8 mouse cellular contexts compared by ENCODE assay signal in genomic region chr1:105844341-105845006, GRCm38 (mm10).
DNase-seq lines count a peak whose midpoint lies in the region; ATAC-seq and TF ChIP-seq lines count a peak whose summit lies in the region.

No protein-coding gene starts in this region.

- no peaks in the 10 kb centered on the region for H3K36me3 ChIP-seq in heart, embryonic 14.5 days (ENCODE audit: control insufficient read depth, insufficient read depth, low read length)
- H3K36me3 ChIP-seq in embryonic facial prominence, embryonic 12.5 days, result no peaks in the 10 kb centered on the region
- peaks cover 20% of the 10 kb centered on the region for H3K36me3 ChIP-seq in intestine, postnatal 0 days (ENCODE audit: control insufficient read depth, insufficient read depth)

- ATAC-seq in heart, embryonic 14.5 days (ENCODE audit: insufficient number of reproducible peaks, insufficient read depth, low FRiP score, low read depth), result no peak
- ATAC-seq in embryonic facial prominence, embryonic 12.5 days (ENCODE audit: insufficient number of reproducible peaks, insufficient read depth, low FRiP score, low TSS enrichment), result peak; percentile 72
- ATAC-seq in intestine, postnatal 0 days, result no peak

- peaks cover 9 to 17% of the 10 kb centered on the region in 2 experiments; a peak in 3 of 4 replicates for H3K4me1 ChIP-seq in heart, embryonic 14.5 days (ENCODE audit: control insufficient read depth in 2 of 2, insufficient read depth in 2 of 2, low read length in 2 of 2)
- H3K4me1 ChIP-seq in embryonic facial prominence, embryonic 12.5 days, result peaks cover 11% of the 10 kb centered on the region; the same call in 1 of the 2 replicates
- no peaks in the 10 kb centered on the region for H3K4me1 ChIP-seq in intestine, postnatal 0 days (replicated peaks; ENCODE audit: control insufficient read depth, insufficient read depth, low read length)

- no peak for TF ChIP-seq CTCF in intestine, postnatal 0 days (IDR thresholded peaks at IDR 0.05; ENCODE audit: low read depth)

- peak overlapping the region; percentile 10 to 29 for H3K4me3 ChIP-seq in heart, embryonic 14.5 days (ENCODE audit: control insufficient read depth in 1 of 2, insufficient read depth in 1 of 2, low read depth in 1 of 2, low read length in 2 of 2)
- H3K4me3 ChIP-seq in embryonic facial prominence, embryonic 12.5 days, result peak overlapping the region; percentile 30
- no peak overlapping the region for H3K4me3 ChIP-seq in intestine, postnatal 0 days (ENCODE audit: low read depth, low read length)

- H3K27me3 ChIP-seq in heart, embryonic 14.5 days (ENCODE audit: control insufficient read depth, insufficient read depth, low read length), result peaks cover 15% of the 10 kb centered on the region; the same call in 1 of the 2 replicates
- H3K27me3 ChIP-seq in embryonic facial prominence, embryonic 12.5 days, result peaks cover 15% of the 10 kb centered on the region
- H3K27me3 ChIP-seq in intestine, postnatal 0 days (replicated peaks; ENCODE audit: control insufficient read depth, insufficient read depth, low read length), result no peaks in the 10 kb centered on the region

- no peaks in the 10 kb centered on the region for H3K9me3 ChIP-seq in heart, embryonic 14.5 days (ENCODE audit: control insufficient read depth, low read length)
- no peaks in the 10 kb centered on the region for H3K9me3 ChIP-seq in embryonic facial prominence, embryonic 12.5 days
- no peaks in the 10 kb centered on the region for H3K9me3 ChIP-seq in intestine, postnatal 0 days (ENCODE audit: control insufficient read depth)

- peak overlapping the region; percentile 48 for H3K9ac ChIP-seq in heart, embryonic 14.5 days (ENCODE audit: low read length)
- H3K9ac ChIP-seq in embryonic facial prominence, embryonic 12.5 days, result no peak overlapping the region
- H3K9ac ChIP-seq in intestine, postnatal 0 days (ENCODE audit: low read depth, low read length), result no peak overlapping the region

- H3K4me2 ChIP-seq in heart, embryonic 14.5 days (ENCODE audit: low read length), result peak overlapping the region; percentile 66
- H3K4me2 ChIP-seq in embryonic facial prominence, embryonic 12.5 days (replicated peaks), result peak overlapping the region; percentile 50
- 0 out of 2 replicates have a peak overlapping the region, but pooled peaks have one; percentile 1 for H3K4me2 ChIP-seq in intestine, postnatal 0 days (replicated peaks; ENCODE audit: low read depth)

- H3K27ac ChIP-seq in heart, embryonic 14.5 days (replicated peaks in 1 of 2; ENCODE audit: control insufficient read depth in 1 of 2, insufficient read depth in 1 of 2, low read depth in 2 of 2, low read length in 2 of 2), result no peak overlapping the region
- H3K27ac ChIP-seq in embryonic facial prominence, embryonic 12.5 days, result no peak overlapping the region
- no peak overlapping the region for H3K27ac ChIP-seq in intestine, postnatal 0 days (ENCODE audit: low read depth, low read length)

- 10% methylated on average over 28 of the region's 28 CpGs for WGBS in heart, embryonic 14.5 days
- WGBS in embryonic facial prominence, embryonic 12.5 days, result 9% methylated on average over 28 of the region's 28 CpGs
- 37% methylated on average over 28 of the region's 28 CpGs for WGBS in intestine, postnatal 0 days

- no peak for DNase-seq in heart, postnatal 14 days
- peak; percentile 40 for DNase-seq in R1 (ENCODE audit: low read depth, low spot score)
- DNase-seq in retina, embryonic 14.5 days (ENCODE audit: low spot score), result peak; percentile 45
- no peak for DNase-seq in spleen, adult 12 weeks (ENCODE audit: low spot score)
- DNase-seq in urinary bladder, postnatal 10 days (ENCODE audit: low spot score), result no peak

- intact Hi-C loops in heart, postnatal 14 days (cut with DNase I), result no loop called here

Comparison
In these comparisons a context has a peak if more than half of its experiments do, and no peak if none do; other contexts are left out.
1. H3K4me2 ChIP-seq: peak in every context shown above with its lines; median percentile 66 in heart, embryonic 14.5 days; 50 in embryonic facial prominence, embryonic 12.5 days; 1 in intestine, postnatal 0 days.
2. DNase-seq: peak in R1 (single experiment) and retina, embryonic 14.5 days (single experiment); none in heart, postnatal 14 days (0 of 2), spleen, adult 12 weeks (single experiment) and urinary bladder, postnatal 10 days (single experiment).